Comparison of ENCODE assay signal across 13 mouse cellular contexts in the genomic region with DNA sequence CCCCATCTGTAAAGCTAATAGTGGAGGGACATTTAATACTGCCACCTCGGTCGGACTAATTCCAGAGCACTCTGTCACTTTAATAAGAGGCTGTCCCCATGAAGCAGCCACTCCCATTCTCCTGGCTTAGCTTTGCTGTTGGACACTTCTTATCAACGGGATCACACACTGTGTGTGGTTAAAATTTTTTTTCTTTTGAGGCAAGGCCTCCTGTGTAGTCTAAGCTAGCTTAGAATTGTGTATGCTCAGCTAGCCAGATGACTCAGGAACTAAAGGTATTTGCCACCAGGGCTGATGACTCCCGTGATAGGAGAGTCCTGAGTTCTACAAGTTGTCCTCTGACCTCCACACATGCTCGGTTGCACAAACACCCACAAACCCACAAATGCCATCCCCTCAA. TPM values are rescaled to one million over a fixed set of nuclear protein-coding genes. Genes with fewer than 3 reads are reported as not detected.
DNase-seq lines count a peak whose midpoint lies in the region; ATAC-seq and TF ChIP-seq lines count a peak whose summit lies in the region.
"Had no signal": no experiment of that assay in that cellular context is flagged by ENCODE, and none has a peak within 500 bp of the region (broad histone marks: within the 10 kb centered on the region; RNA-seq: fewer than 3 reads in every experiment).

No protein-coding gene starts in this region.

- no peaks in the 10 kb centered on the region for H3K36me3 ChIP-seq in liver, embryonic 13.5 days
- no peaks in the 10 kb centered on the region for H3K36me3 ChIP-seq in stomach, postnatal 0 days (ENCODE audit: control insufficient read depth, insufficient read depth, low read length)
- H3K36me3 ChIP-seq: midbrain, embryonic 10.5 days had no signal

- no peak for TF ChIP-seq EP300 in stomach, postnatal 0 days (optimal IDR thresholded peaks at IDR 0.05)

- no peaks in the 10 kb centered on the region for H3K9me3 ChIP-seq in liver, embryonic 13.5 days (replicated peaks)
- H3K9me3 ChIP-seq in stomach, postnatal 0 days (ENCODE audit: control insufficient read depth, low read length), result no peaks in the 10 kb centered on the region
- H3K9me3 ChIP-seq: hindbrain, embryonic 13.5 days; midbrain, embryonic 10.5 days had no signal

- H3K27me3 ChIP-seq in liver, embryonic 13.5 days, result no peaks in the 10 kb centered on the region
- no peaks in the 10 kb centered on the region for H3K27me3 ChIP-seq in stomach, postnatal 0 days (ENCODE audit: control insufficient read depth, insufficient read depth, low read length)
- H3K27me3 ChIP-seq: hindbrain, embryonic 13.5 days had no signal

- TF ChIP-seq CTCF in stomach, postnatal 0 days (IDR thresholded peaks at IDR 0.05; ENCODE audit: low read depth), result no peak

- H3K9ac ChIP-seq in liver, embryonic 13.5 days, result no peak overlapping the region
- H3K9ac ChIP-seq in stomach, postnatal 0 days (ENCODE audit: low read length), result no peak overlapping the region
- H3K9ac ChIP-seq: hindbrain, embryonic 13.5 days had no signal

- peak overlapping the region; percentile 46 for H3K4me2 ChIP-seq in liver, embryonic 13.5 days
- H3K4me2 ChIP-seq in stomach, postnatal 0 days (replicated peaks; ENCODE audit: low read depth), result no peak overlapping the region
- H3K4me2 ChIP-seq: hindbrain, embryonic 13.5 days had no signal

- peak; percentile 53 for DNase-seq in urinary bladder, postnatal 14 days (ENCODE audit: low spot score)
- DNase-seq in urinary bladder, postnatal 4 days (ENCODE audit: low spot score in 2 of 2), result no peak
- peak; percentile 25 for DNase-seq in c-Kit-positive CD71-negative TER-119-negative erythroid progenitor cells, embryonic 14.5 days (ENCODE audit: low read depth)
- no peak for DNase-seq in liver, embryonic 13.5 days
- no peak for DNase-seq in stomach, postnatal 0 days (ENCODE audit: low spot score)
- DNase-seq in spleen, adult 18-20 months, result no peak
- no peak for DNase-seq in heart, postnatal 14 days
- DNase-seq in ovary, adult 18-20 months (ENCODE audit: low spot score), result no peak
- DNase-seq: adrenal gland, postnatal 36 days; gastrocnemius, postnatal 25 days had no signal

- no peak overlapping the region for H3K27ac ChIP-seq in liver, embryonic 13.5 days
- H3K27ac ChIP-seq in stomach, postnatal 0 days (replicated peaks), result no peak overlapping the region
- H3K27ac ChIP-seq: hindbrain, embryonic 13.5 days; midbrain, embryonic 10.5 days had no signal

- H3K4me3 ChIP-seq in liver, embryonic 13.5 days (replicated peaks), result 0 out of 2 replicates have a peak overlapping the region, but pooled peaks have one; percentile 4
- no peak overlapping the region for H3K4me3 ChIP-seq in stomach, postnatal 0 days (ENCODE audit: low read depth, low read length)
- H3K4me3 ChIP-seq: hindbrain, embryonic 13.5 days; midbrain, embryonic 10.5 days; myocyte had no signal

- intact Hi-C loops in heart, postnatal 14 days (cut with DNase I), result no loop called here

- WGBS in liver, embryonic 13.5 days (ENCODE audit: insufficient replicate concordance), result 11% methylated on average over 5 of the region's 5 CpGs
- WGBS in stomach, postnatal 0 days, result 43% methylated on average over 5 of the region's 5 CpGs

- H3K4me1 ChIP-seq in liver, embryonic 13.5 days (replicated peaks), result peaks cover 26% of the 10 kb centered on the region
- no peaks in the 10 kb centered on the region for H3K4me1 ChIP-seq in stomach, postnatal 0 days (replicated peaks; ENCODE audit: control insufficient read depth, insufficient read depth)
- H3K4me1 ChIP-seq: hindbrain, embryonic 13.5 days; midbrain, embryonic 10.5 days had no signal

- peak; percentile 84 for ATAC-seq in liver, embryonic 13.5 days (ENCODE audit: low read depth)
- ATAC-seq in stomach, postnatal 0 days (ENCODE audit: low FRiP score, low TSS enrichment), result peak; percentile 53

RNA-seq across cellular contexts. Expression of a gene that starts 18.9 kb away (rescaled TPM):
- not detected in 2 replicates for polyA plus RNA-seq in liver, embryonic 13.5 days (2015; fragmentation: Nextera tagmentation; extraction: Ambion mirVana)
- 0.02 and 0.15 TPM in 2 replicates for polyA plus RNA-seq in stomach, postnatal 0 days (2015; fragmentation: Nextera tagmentation; extraction: Ambion mirVana)
- under 1 TPM; 0.62 to 0.88 TPM for total RNA-seq in heart, postnatal 14 days (2021)
- polyA plus RNA-seq: midbrain, embryonic 10.5 days had no signal

RNA-seq across cellular contexts. Expression of a gene that starts 57.7 kb away (rescaled TPM):
- polyA plus RNA-seq in liver, embryonic 13.5 days (2015; fragmentation: Nextera tagmentation; extraction: Ambion mirVana), result 65.0 and 68.0 TPM in 2 replicates
- polyA plus RNA-seq in stomach, postnatal 0 days (2015; fragmentation: Nextera tagmentation; extraction: Ambion mirVana), result 188 and 197 TPM in 2 replicates
- 10 to 100 TPM; 87.1 to 88.6 TPM for total RNA-seq in heart, postnatal 14 days (2021)

Comparison
In these comparisons a context has a peak if more than half of its experiments do, and no peak if none do; other contexts are left out.
1. DNase-seq: peak in urinary bladder, postnatal 14 days (single experiment) and c-Kit-positive CD71-negative TER-119-negative erythroid progenitor cells, embryonic 14.5 days (single experiment); none in urinary bladder, postnatal 4 days (0 of 2), liver, embryonic 13.5 days (single experiment), stomach, postnatal 0 days (single experiment), spleen, adult 18-20 months (0 of 2), heart, postnatal 14 days (0 of 2) and ovary, adult 18-20 months (single experiment).